Mouse (Mus musculus) lung, postnatal 25 days (tissue): ENCODE measurements at regions not wholly inside any gene's neighbourhood (a gene's known extent, or its start where the extent isn't known, plus 50 kb on each side); places are given as distances from the start of the nearest gene placed in this dataset.

ENCODE experiments used
- DNase-seq: peaks from one replicate; pipeline ENCODE4 v3.0.0; 2022; ENCODE audit warnings: low spot score

GRCm38 (mm10) chr19:16075512-16076086, 57.0 kb upstream of the Gnaq start:
- DNase-seq, result no peak

- no peak for DNase-seq
Observed at GRCm38 (mm10) chr19:16075026-16075425, 57.6 kb upstream of the Gnaq start.

GRCm38 (mm10) chr19:16067314-16067713, 65.3 kb upstream of the Gnaq start:
- no peak for DNase-seq

GRCm38 (mm10) chr19:16064911-16065310, 67.7 kb upstream of the Gnaq start:
- no peak for DNase-seq

- DNase-seq, result peak; percentile 82
Observed at GRCm38 (mm10) chr19:16063916-16064580, 68.6 kb upstream of the Gnaq start.

GRCm38 (mm10) chr19:16063533-16063915, 69.1 kb upstream of the Gnaq start:
- no peak for DNase-seq

- DNase-seq, result no peak
Observed at GRCm38 (mm10) chr19:16061821-16062220, 70.8 kb upstream of the Gnaq start.

- no peak for DNase-seq
Observed at GRCm38 (mm10) chr19:16059026-16059425, 73.6 kb upstream of the Gnaq start.

- peak; percentile 46 for DNase-seq
Observed at GRCm38 (mm10) chr19:16050220-16051055, 65.6 kb upstream of the Cep78 start.

GRCm38 (mm10) chr19:16049646-16050045, 64.9 kb upstream of the Cep78 start:
- DNase-seq, result no peak

- DNase-seq, result peak; percentile 59
Observed at GRCm38 (mm10) chr19:16046977-16047376, 62.2 kb upstream of the Cep78 start.

- DNase-seq, result no peak
Observed at GRCm38 (mm10) chr19:16045261-16045660, 60.5 kb upstream of the Cep78 start.

- no peak for DNase-seq
Observed at GRCm38 (mm10) chr19:16044169-16044568, 59.4 kb upstream of the Cep78 start.

GRCm38 (mm10) chr19:16043007-16043406, 58.2 kb upstream of the Cep78 start:
- DNase-seq, result no peak

GRCm38 (mm10) chr19:16041891-16042290, 57.1 kb upstream of the Cep78 start:
- DNase-seq, result no peak

GRCm38 (mm10) chr19:16037806-16038205, 53.0 kb upstream of the Cep78 start:
- DNase-seq, result peak; percentile 16
